ENCODE assay signal across 8 mouse cellular contexts in genomic region chr10:127744661-127745060, GRCm38 (mm10). TPM values are rescaled to one million over a fixed set of nuclear protein-coding genes. Genes with fewer than 3 reads are reported as not detected.
DNase-seq lines count a peak whose midpoint lies in the region; ATAC-seq lines count a peak whose summit lies in the region.

No protein-coding gene starts in this region.

- H3K4me2 ChIP-seq in liver, embryonic 12.5 days: no peak overlapping the region

- H3K4me1 ChIP-seq in liver, embryonic 12.5 days: peaks cover 47% of the 10 kb centered on the region

- no peak for ATAC-seq in liver, embryonic 12.5 days

- peak; percentile 51 to 78 for DNase-seq in cerebellum, postnatal 14 days
- DNase-seq in cerebellum, adult 11-12 months: no peak
- DNase-seq in liver: peak; percentile 58
- peak; percentile 80 for DNase-seq in adrenal gland, postnatal 10 days
- DNase-seq in kidney, adult 9 months: peak; percentile 80
- DNase-seq in natural killer cell, adult 2 months (ENCODE audit: low spot score in 2 of 2): peak; percentile 44 to 61
- no peak for DNase-seq in right cerebral cortex, postnatal 25 days

- no peaks in the 10 kb centered on the region for H3K27me3 ChIP-seq in liver, embryonic 12.5 days (replicated peaks)

- H3K9ac ChIP-seq in liver, embryonic 12.5 days: no peak overlapping the region

- no peak overlapping the region for H3K27ac ChIP-seq in liver, embryonic 12.5 days

- H3K36me3 ChIP-seq in liver, embryonic 12.5 days: peaks cover 71% of the 10 kb centered on the region

- WGBS in liver, embryonic 12.5 days (ENCODE audit: insufficient replicate concordance): 60% methylated on average over 5 of the region's 5 CpGs

- 0 out of 2 replicates have a peak, but pooled peaks cover 2% of the 10 kb centered on the region for H3K9me3 ChIP-seq in liver, embryonic 12.5 days (replicated peaks)

- H3K4me3 ChIP-seq in liver, embryonic 12.5 days: no peak overlapping the region

RNA-seq across cellular contexts. Expression of gene Zbtb39, which starts 5.3 kb away (rescaled TPM):
- 1.3 and 1.4 TPM in 2 replicates for polyA plus RNA-seq in liver, embryonic 12.5 days (2016; fragmentation: Nextera tagmentation; extraction: Ambion mirVana)
- 10 to 100 TPM; 10.8 to 11.0 TPM for total RNA-seq in adrenal gland, postnatal 10 days (2021)

RNA-seq across cellular contexts. Expression of gene Gpr182, which starts 6.9 kb away (rescaled TPM):
- 10.3 and 11.2 TPM in 2 replicates for polyA plus RNA-seq in liver, embryonic 12.5 days (2016; fragmentation: Nextera tagmentation; extraction: Ambion mirVana)
- total RNA-seq in adrenal gland, postnatal 10 days (2021): 10 to 100 TPM; 10.4 to 14.3 TPM

RNA-seq across cellular contexts. Expression of gene Rdh1, which starts 14.9 kb away (rescaled TPM):
- polyA plus RNA-seq in liver, embryonic 12.5 days (2016; fragmentation: Nextera tagmentation; extraction: Ambion mirVana): 0.22 and 0.30 TPM in 2 replicates
- under 1 TPM; 0.48 to 1.00 TPM for total RNA-seq in adrenal gland, postnatal 10 days (2021)

RNA-seq across cellular contexts. Expression of gene Rdh16f1, which starts 14.9 kb away (rescaled TPM):
- polyA plus RNA-seq in liver, embryonic 12.5 days (2016; fragmentation: Nextera tagmentation; extraction: Ambion mirVana): 0.11 and 0.18 TPM in 2 replicates
- total RNA-seq in adrenal gland, postnatal 10 days (2021): 1 to 10 TPM in 1 of 2 experiments, under 1 TPM in 1; 0.70 to 1.4 TPM

RNA-seq across cellular contexts. Expression of gene Tac2, which starts 20.4 kb away (rescaled TPM):
- polyA plus RNA-seq in liver, embryonic 12.5 days (2016; fragmentation: Nextera tagmentation; extraction: Ambion mirVana): 8.6 and 14.1 TPM in 2 replicates
- not detected for total RNA-seq in adrenal gland, postnatal 10 days (2021)

Comparison
In these comparisons a context has a peak if more than half of its experiments do, and no peak if none do; other contexts are left out.
1. DNase-seq: peak in cerebellum, postnatal 14 days (2 of 2), liver (single experiment), adrenal gland, postnatal 10 days (single experiment), kidney, adult 9 months (single experiment) and natural killer cell, adult 2 months (2 of 2); none in cerebellum, adult 11-12 months (single experiment) and right cerebral cortex, postnatal 25 days (single experiment).